Mouse (Mus musculus): ENCODE data around the gene Proser1. TPM values are rescaled to one million over a fixed set of nuclear protein-coding genes. Genes with fewer than 3 reads are reported as not detected.
A peak's percentile ranks its signal among the peaks of the same experiment; 100 is the strongest.

Gene Proser1
- polyA plus RNA-seq (2015; fragmentation: Nextera tagmentation; extraction: Ambion mirVana), result 14.1 and 19.0 TPM in 2 replicates

DNA sequence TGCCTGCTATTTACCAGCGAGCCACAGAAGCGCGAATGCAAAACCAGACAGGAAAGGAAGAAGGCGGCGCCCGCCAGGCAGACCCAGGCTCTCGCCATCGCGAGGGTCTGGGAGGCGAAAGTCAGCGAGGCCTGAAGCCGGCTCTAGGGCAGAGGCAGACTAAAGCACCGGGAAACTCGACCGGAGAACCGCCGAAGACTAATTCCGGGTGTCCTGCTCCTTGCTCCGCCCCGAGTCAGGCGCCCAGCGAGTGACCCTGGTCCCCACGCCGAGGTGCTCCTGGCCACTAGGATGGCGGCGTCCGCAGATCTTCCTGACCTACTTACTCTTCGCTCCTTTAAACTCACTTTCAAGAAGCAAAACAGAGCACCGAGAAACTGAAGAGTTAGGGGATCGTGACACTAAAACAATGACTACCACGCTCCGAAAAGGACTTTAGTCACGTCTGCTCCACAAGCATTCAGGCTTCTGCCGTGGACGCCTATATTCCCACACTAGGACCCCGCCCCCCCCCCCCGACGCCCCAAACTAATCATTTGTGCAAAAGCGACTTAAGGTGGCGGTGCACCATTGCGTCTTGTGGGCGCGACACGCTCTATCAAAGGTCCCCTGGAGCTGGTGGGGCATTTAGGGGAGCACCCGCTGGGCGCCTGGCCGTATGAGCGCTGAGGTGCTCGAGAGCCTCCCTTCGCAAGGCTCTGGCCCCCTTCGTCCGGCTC, at the start of gene Proser1, which contains the start of gene Nhlrc3:
Gene Proser1, plus strand, starts transcription at position 621 of the 719 bp plus-strand sequence.
Gene Nhlrc3, minus strand, starts transcription at position 287 of the 719 bp plus-strand sequence.
- Histone ChIP-seq H3K36me3 (peaks cover 20% of the 10 kb centered on the region; the same call in 1 of the 2 replicates), H3K9me3 (no peaks in the 10 kb centered on the region), H3K4me1 (peaks cover 37% of the 10 kb centered on the region), H3K27ac (peak within 1 kb of the TSS; percentile 88), H3K4me2 (peak within 1 kb of the TSS; percentile 76), H3K27me3 (no peaks in the 10 kb centered on the region), H3K9ac (peak within 1 kb of the TSS; percentile 94), H3K4me3 (peak within 1 kb of the TSS; percentile 97)
- under 1% methylated on average over 50 of the region's 52 CpGs for WGBS
- peak; percentile 98 for ATAC-seq (ENCODE audit: borderline replicate concordance, extremely low read depth, low FRiP score, low TSS enrichment)

DNA sequence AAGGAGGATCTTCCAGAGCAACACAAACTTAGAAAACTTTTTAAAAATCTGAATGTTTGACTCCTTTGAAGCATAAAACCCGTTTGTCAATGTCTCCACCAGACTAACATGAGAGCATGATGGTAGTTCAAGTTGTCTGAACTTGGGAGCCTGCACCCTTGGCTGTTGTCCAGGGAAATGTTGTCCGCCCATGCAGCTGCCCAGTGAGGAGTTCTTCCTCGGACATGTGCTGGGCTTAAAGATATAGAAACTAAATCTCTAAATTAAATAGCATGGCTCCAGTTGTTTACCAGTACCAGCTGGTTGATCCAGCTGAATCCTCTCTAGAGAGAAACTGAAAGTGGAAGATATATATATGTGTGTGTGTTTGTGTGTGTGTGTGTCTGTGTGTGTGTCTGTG, 49.5 kb upstream of the Proser1 start:
- H3K9me3 ChIP-seq, result no peaks in the 10 kb centered on the region
- no peak overlapping the region for H3K27ac ChIP-seq
- no peaks in the 10 kb centered on the region for H3K36me3 ChIP-seq
- 31% methylated on average over 3 of the region's 3 CpGs for WGBS
- no peak overlapping the region for H3K4me2 ChIP-seq
- H3K27me3 ChIP-seq, result no peaks in the 10 kb centered on the region
- no peaks in the 10 kb centered on the region for H3K4me1 ChIP-seq
- H3K9ac ChIP-seq, result no peak overlapping the region
- ATAC-seq (ENCODE audit: borderline replicate concordance, extremely low read depth, low FRiP score, low TSS enrichment), result no peak
- no peak overlapping the region for H3K4me3 ChIP-seq

- Histone ChIP-seq H3K27ac (no peak overlapping the region), H3K36me3 (no peaks in the 10 kb centered on the region), H3K9me3 (no peaks in the 10 kb centered on the region), H3K4me1 (no peaks in the 10 kb centered on the region), H3K9ac (no peak overlapping the region), H3K4me2 (no peak overlapping the region), H3K4me3 (no peak overlapping the region), H3K27me3 (no peaks in the 10 kb centered on the region)
- WGBS, result 65% methylated on average over 5 of the region's 5 CpGs
- no peak for ATAC-seq (ENCODE audit: borderline replicate concordance, extremely low read depth, low FRiP score, low TSS enrichment)
Measured at GRCm38 (mm10) chr3:53416036-53416506, 47.4 kb upstream of the Proser1 start.

DNA sequence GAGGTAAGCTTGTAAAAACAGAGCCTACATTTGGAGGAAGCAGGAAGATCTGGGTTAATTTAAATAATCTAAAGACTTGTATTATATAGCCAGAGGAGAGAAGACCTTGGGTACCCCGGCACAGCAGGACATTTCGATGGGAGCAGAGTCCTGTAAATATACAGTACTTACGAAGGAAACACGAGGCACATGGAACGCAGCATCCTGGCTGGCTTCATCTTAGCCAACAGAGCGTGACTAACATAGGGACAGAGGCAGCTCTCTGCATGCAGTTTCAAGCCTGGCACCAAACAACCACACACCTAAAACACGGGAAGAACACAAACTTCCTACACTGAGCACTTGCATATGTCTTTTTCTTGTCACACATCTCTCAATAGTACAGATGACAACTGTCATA, 45.8 kb upstream of the Proser1 start:
- H3K27ac ChIP-seq, result no peak overlapping the region
- H3K36me3 ChIP-seq, result no peaks in the 10 kb centered on the region
- H3K4me2 ChIP-seq, result no peak overlapping the region
- no peak overlapping the region for H3K9ac ChIP-seq
- no peak for ATAC-seq (ENCODE audit: borderline replicate concordance, extremely low read depth, low FRiP score, low TSS enrichment)
- no peaks in the 10 kb centered on the region for H3K27me3 ChIP-seq
- no peak overlapping the region for H3K4me3 ChIP-seq
- H3K9me3 ChIP-seq, result no peaks in the 10 kb centered on the region
- WGBS, result 75% methylated on average over 7 of the region's 7 CpGs
- H3K4me1 ChIP-seq, result no peaks in the 10 kb centered on the region

DNA sequence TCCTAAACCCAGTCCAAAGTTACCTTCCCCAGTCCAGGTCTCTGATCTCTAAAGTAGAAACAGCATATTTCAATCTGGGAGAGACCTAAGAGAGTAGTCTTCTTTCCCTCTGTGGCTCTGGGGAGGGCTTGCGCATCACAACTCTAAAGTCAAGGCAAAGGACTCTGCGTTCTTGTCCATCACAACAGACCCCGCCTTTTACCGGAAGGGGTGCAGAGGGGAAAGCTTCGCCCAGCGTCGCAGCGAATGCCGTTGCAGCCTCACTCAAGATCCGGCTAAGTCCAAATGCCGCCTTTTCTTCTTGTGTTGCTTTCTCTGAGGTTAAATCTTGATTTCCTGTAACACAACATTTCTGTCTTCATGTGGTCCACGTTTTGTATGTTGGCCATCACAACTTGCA, 41.8 kb upstream of the Proser1 start:
- Histone ChIP-seq H3K9ac (no peak overlapping the region), H3K36me3 (no peaks in the 10 kb centered on the region), H3K4me1 (no peaks in the 10 kb centered on the region), H3K4me3 (no peak overlapping the region), H3K4me2 (no peak overlapping the region), H3K27me3 (no peaks in the 10 kb centered on the region), H3K27ac (no peak overlapping the region), H3K9me3 (no peaks in the 10 kb centered on the region)
- ATAC-seq (ENCODE audit: borderline replicate concordance, extremely low read depth, low FRiP score, low TSS enrichment), result no peak
- 87% methylated on average over 12 of the region's 12 CpGs for WGBS

- Histone ChIP-seq H3K4me2 (no peak overlapping the region), H3K9ac (no peak overlapping the region), H3K4me1 (no peaks in the 10 kb centered on the region), H3K4me3 (no peak overlapping the region), H3K27ac (no peak overlapping the region), H3K36me3 (no peaks in the 10 kb centered on the region), H3K27me3 (no peaks in the 10 kb centered on the region), H3K9me3 (no peaks in the 10 kb centered on the region)
- 22% methylated on average over 1 of the region's 1 CpGs for WGBS
- ATAC-seq (ENCODE audit: borderline replicate concordance, extremely low read depth, low FRiP score, low TSS enrichment), result no peak
Measured at GRCm38 (mm10) chr3:53422691-53423090, 40.8 kb upstream of the Proser1 start.

DNA sequence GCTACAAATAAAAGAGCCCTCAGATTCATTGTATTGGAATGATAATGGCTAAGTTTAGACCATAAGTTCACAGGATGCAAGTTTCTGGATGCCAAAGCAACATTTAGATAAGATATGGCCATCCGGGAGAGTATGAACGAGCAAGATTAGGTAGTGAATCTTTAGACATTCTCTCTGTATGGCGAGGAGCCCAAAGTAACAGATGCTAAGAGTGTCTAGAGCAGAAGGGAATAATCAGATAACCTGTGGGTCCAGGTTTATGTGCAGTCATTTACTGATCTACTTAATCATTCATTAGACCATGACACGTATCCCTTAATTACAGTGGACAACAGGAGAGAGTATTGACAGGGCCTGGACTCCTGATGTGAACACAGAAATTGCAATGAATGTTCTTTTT, 39.9 kb upstream of the Proser1 start:
- ATAC-seq (ENCODE audit: borderline replicate concordance, extremely low read depth, low FRiP score, low TSS enrichment), result no peak
- no peak overlapping the region for H3K4me3 ChIP-seq
- H3K27me3 ChIP-seq, result no peaks in the 10 kb centered on the region
- 74% methylated on average over 4 of the region's 4 CpGs for WGBS
- no peaks in the 10 kb centered on the region for H3K4me1 ChIP-seq
- H3K9ac ChIP-seq, result no peak overlapping the region
- no peak overlapping the region for H3K27ac ChIP-seq
- H3K36me3 ChIP-seq, result no peaks in the 10 kb centered on the region
- no peak overlapping the region for H3K4me2 ChIP-seq
- H3K9me3 ChIP-seq, result no peaks in the 10 kb centered on the region

DNA sequence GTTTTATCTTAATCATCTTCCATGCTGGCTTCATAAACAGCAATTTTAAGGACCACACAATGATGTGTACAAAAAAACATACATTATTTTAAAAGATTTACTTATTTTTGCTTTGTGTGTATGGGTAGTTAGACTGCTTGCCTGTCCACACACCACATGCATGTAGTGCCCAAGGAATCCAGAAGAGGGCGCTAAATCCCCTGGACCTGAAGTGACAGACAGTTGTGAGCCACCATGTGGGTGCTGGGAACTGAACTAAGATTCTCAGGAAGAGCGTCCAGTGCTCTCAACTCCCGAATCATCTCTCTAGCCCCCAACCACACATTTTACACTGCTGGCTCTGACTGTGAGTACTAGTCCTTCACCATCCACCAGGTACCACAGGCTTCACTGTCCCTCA, 28.9 kb upstream of the Proser1 start:
- WGBS, result 73% methylated on average over 3 of the region's 3 CpGs
- H3K9ac ChIP-seq, result no peak overlapping the region
- H3K27ac ChIP-seq, result no peak overlapping the region
- no peak overlapping the region for H3K4me3 ChIP-seq
- H3K36me3 ChIP-seq, result no peaks in the 10 kb centered on the region
- H3K9me3 ChIP-seq, result no peaks in the 10 kb centered on the region
- ATAC-seq (ENCODE audit: borderline replicate concordance, extremely low read depth, low FRiP score, low TSS enrichment), result no peak
- H3K4me2 ChIP-seq, result no peak overlapping the region
- H3K27me3 ChIP-seq, result no peaks in the 10 kb centered on the region
- no peaks in the 10 kb centered on the region for H3K4me1 ChIP-seq

GRCm38 (mm10) chr3:53436550-53436949, 26.9 kb upstream of the Proser1 start:
- Histone ChIP-seq H3K4me1 (no peaks in the 10 kb centered on the region), H3K4me2 (no peak overlapping the region), H3K27ac (no peak overlapping the region), H3K36me3 (no peaks in the 10 kb centered on the region), H3K9me3 (no peaks in the 10 kb centered on the region), H3K27me3 (no peaks in the 10 kb centered on the region), H3K9ac (no peak overlapping the region), H3K4me3 (no peak overlapping the region)
- ATAC-seq (ENCODE audit: borderline replicate concordance, extremely low read depth, low FRiP score, low TSS enrichment), result no peak
- 64% methylated on average over 5 of the region's 5 CpGs for WGBS

DNA sequence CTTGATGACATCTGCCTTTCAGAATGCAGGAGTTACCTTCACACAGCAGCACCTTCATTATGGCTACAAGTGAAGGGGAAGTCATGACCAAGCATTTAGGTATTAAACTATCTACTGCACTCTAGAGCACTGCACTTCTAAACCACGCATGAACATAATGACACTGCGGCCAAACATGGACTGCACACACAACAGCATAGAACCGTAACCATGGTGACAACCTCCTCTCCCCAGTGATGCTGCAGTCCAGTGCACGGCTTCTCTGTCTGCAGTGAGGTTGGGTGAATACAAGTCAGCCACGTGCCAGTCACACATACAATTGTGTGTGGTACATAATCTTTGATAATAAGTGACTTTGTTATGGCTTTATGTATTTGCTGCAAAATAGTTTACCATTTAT, 17.9 kb upstream of the Proser1 start:
- Histone ChIP-seq H3K27ac (no peak overlapping the region), H3K4me3 (no peak overlapping the region), H3K9ac (no peak overlapping the region), H3K36me3 (peaks cover 7% of the 10 kb centered on the region; the same call in 1 of the 2 replicates), H3K9me3 (no peaks in the 10 kb centered on the region), H3K4me1 (no peaks in the 10 kb centered on the region), H3K27me3 (no peaks in the 10 kb centered on the region), H3K4me2 (no peak overlapping the region)
- ATAC-seq (ENCODE audit: borderline replicate concordance, extremely low read depth, low FRiP score, low TSS enrichment), result no peak
- WGBS, result 81% methylated on average over 5 of the region's 5 CpGs

DNA sequence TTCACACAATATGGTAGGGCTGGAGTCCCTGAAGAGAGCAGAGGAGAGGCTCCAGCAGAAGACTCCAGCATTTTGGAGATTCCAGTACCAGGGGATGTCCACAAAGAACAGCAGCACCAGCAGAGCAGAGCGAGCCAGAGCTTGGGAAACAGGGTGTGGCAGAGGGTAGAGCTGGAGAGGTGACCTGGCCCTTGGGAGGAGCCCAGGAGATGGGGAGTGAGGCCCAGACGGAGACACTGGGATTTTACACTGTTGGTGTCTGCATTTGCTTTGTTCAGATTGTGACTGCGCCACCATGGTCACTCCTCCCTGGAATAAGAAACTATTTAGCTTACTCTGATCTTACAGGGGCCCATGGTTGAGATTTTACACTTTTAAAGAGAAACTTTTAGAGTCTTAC, 16.7 kb upstream of the Proser1 start:
- WGBS, result 83% methylated on average over 3 of the region's 3 CpGs
- Histone ChIP-seq H3K9me3 (no peaks in the 10 kb centered on the region), H3K36me3 (peaks cover 19% of the 10 kb centered on the region), H3K9ac (no peak overlapping the region), H3K4me3 (no peak overlapping the region), H3K4me2 (no peak overlapping the region), H3K4me1 (no peaks in the 10 kb centered on the region), H3K27me3 (no peaks in the 10 kb centered on the region), H3K27ac (no peak overlapping the region)
- no peak for ATAC-seq (ENCODE audit: borderline replicate concordance, extremely low read depth, low FRiP score, low TSS enrichment)

DNA sequence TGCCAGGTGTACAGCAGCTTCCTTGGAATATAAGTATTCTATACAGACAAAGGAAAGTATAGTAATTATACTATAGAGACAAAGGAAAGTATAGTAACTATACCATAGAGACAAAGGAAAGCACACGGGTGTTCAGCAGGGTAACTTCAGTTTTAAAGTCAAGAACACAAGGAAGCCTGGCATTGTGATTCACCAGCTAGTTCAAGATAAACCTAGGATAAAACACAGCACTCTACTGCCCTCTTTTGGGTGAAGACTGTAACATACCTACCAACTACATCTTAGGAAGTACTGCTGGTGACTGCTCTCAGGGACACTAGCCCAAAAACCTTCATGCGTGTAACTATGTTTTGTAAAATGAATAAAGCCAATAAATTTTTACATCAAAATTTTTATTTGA, 15.3 kb upstream of the Proser1 start:
- peaks cover 28% of the 10 kb centered on the region for H3K36me3 ChIP-seq
- WGBS, result 19% methylated on average over 2 of the region's 2 CpGs
- no peak overlapping the region for H3K9ac ChIP-seq
- ATAC-seq (ENCODE audit: borderline replicate concordance, extremely low read depth, low FRiP score, low TSS enrichment), result no peak
- H3K4me1 ChIP-seq, result no peaks in the 10 kb centered on the region
- H3K4me3 ChIP-seq, result no peak overlapping the region
- no peak overlapping the region for H3K4me2 ChIP-seq
- no peaks in the 10 kb centered on the region for H3K9me3 ChIP-seq
- H3K27ac ChIP-seq, result no peak overlapping the region
- H3K27me3 ChIP-seq, result no peaks in the 10 kb centered on the region

Data from lung, embryonic 15.5 days (tissue).